Mouse (Mus musculus) testis, postnatal 14 days (tissue): ENCODE data around the gene Pfdn4.
"Not testable (repeated sequence)": the region's sequence is repeated elsewhere in the genome, so short reads cannot be mapped to it uniquely, and the experiment has no call there.

ENCODE experiments used
- DNase-seq: peaks from one replicate; pipeline ENCODE4 v3.0.0; 2021; ENCODE audit warnings: low spot score

The Pfdn4 gene

DNA sequence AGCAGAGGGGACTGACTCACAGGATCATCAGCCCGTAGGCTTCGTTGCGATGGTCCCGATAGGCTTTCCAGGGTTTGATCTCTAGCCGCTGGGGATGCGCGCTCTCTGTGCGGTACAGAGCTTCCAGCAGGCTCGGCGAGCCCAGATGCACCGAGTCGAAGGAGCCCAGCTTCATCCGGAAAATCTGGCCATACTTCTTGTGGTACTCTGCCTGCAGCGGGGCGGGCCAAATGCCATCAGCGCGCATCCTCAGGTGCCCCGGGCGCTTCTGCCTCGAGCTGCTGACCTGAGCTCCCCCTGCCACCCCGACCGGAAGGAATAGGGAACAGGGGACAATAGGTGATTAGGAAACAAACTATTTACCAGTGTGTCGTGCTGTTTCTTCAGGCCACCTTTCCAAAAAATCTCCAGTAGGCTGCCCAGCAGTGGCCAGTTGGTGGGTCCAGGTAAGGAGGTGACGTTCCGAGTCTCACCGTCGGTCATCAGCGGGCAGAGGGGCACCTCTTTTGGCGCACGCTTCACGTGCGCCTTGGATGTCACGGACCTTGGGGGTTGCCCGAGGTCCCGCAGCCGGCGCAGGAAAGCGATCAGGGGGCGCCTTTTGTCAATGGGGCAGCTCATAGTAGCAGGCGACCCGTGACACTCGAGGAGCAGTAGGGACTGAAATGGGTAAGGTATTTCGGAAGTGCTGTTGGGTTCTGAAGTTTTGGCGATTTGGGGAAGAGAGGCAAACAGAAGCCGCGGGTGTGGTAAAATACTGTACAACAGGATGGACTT lies at the start of gene Pfdn4:
Gene Pfdn4, plus strand, starts transcription at position 275 of the 777 bp plus-strand sequence.
- DNase-seq = no peak

DNA sequence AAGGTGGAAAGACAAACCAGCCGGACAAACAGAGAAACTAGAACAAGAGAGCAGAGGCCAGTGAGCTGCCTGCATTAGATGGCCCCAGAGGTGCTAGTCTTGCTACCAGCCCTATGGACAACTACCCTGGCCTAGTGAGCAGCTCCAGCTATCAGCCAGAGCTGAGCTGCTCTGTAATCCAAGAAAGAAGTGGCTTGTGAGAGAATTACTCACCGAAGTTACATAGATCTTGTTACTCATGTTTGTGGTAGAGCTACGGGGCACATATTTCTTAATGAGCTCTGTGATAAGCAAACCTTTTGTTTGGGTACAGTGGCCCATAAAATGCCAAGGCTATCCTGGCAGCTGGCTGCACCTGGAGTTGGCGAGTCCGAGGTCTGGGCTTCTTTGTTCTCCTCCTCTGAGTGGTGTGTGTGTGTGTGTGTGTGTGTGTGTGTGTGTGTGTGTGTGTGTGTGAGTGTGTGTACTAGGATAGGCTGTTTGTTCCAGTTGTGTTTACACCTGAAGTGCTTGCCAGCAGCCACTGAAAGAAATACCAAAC lies 49.3 kb upstream of the Pfdn4 start:
- DNase-seq = no peak

DNA sequence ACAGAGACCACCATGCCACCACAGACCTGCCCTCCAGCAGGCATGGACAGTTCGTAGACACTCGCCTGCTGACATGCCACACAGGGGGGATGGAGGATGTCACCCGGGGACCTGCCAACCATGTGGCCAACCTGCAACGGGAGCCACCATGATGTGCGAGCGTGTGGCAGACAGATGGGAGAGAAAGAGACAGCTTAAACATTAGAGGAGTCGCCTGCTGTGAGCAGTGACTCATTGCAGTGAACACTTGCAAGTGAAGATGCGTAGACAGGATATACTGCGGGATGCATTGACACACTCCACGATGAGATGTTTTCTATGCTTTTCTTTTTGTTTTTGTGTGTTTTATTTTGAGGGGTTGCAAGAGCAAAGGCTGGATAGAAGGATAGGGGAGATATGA lies 48.6 kb upstream of the Pfdn4 start:
- no peak for DNase-seq

DNA sequence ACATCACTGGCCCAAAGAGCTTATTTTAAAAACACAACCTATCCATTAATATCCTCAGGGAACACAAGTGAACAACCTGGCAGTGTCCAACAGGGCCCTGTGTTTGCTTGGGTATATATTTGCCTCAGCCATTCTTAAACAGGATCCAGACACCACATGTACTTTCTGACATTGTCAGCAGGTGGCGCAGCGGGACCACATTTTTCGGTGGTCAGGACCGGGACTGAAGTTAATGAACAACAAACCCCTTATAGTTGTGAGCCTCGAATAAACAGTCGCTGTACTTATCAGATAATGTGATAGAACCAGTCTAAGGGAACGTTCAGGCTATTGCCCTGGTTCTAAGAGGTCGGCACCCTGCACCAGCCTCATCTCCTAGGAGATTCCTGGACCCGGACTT lies 45.3 kb upstream of the Pfdn4 start:
- DNase-seq = peak; percentile 35

DNA sequence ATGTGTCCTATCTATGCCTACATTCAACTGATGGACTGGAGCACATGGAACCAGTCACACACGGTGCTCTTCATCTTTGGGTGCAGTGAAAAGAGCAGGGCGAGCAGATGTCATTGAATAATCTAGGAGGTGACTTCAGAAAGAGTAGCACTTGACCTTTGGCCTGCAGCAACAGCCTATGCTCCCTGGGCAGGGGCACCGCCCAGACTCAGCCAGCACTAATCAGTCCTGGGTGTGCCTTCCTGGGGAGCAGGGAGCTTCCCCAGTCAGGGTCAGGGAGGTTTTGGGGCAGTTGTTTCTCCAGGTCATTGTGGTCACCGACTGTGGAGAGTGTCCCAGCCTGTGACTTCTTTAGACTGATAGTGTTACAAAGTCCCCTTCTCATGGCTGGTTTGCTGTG lies 42.4 kb upstream of the Pfdn4 start:
- not testable (repeated sequence) for DNase-seq

DNA sequence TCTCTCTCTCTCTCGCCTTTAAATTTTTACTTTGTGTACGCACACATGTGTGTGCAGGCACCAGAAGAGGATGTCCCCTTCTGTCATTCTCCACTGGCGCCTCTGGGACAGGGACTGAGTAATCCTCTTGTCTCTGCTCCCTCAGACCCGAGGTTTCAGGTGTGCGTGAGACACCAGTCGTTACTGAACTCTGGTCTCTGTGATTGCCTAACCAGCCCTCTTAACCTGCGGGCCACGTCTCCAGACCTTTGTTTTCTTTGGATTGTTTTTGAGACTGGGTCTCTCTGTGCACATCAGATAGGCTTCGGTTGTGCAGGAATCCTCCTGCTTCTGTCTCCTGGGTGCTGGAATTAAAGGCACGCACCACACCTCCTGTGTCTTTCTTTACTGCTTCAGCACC lies 37.0 kb upstream of the Pfdn4 start:
- no peak for DNase-seq

DNA sequence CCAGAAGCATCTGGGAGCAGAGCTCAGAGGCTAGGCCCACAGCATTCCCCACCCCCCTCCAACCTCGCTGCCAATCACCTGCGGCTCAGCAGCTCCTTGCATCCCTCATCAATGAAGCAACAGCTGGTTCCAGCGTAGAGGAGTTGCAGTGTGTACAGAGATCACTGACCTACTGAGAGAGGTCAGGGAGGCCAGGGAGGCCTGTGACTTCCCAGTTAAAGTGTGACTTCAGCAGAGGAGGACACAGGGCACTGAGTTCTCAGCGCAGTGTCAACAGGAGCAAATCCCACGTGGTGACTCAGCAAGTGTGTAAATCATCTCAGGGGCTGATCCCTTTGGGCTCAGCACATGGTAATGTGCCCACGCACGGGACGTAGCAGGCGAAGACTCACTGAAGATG lies 36.4 kb upstream of the Pfdn4 start:
- DNase-seq = no peak

DNA sequence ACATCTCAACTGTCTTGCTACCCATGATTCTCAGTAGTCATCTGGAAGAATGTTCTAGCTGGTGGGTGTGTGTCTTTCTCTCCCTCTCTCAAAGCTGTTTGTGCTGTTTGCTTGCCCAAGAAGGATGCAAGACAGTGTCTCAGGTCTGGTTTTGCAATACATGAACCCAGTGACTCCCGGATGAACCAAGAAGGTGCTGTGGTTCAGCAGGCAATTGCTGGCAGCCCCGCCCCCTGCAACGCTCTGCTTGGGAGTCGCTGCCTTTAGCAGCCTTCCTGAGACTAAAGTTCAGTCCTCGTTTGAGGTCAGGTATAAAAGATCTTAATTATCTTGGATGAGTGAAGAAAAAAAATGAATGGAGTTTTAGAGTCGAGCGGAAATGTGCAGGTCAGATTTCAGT lies 34.6 kb upstream of the Pfdn4 start:
- no peak for DNase-seq

DNA sequence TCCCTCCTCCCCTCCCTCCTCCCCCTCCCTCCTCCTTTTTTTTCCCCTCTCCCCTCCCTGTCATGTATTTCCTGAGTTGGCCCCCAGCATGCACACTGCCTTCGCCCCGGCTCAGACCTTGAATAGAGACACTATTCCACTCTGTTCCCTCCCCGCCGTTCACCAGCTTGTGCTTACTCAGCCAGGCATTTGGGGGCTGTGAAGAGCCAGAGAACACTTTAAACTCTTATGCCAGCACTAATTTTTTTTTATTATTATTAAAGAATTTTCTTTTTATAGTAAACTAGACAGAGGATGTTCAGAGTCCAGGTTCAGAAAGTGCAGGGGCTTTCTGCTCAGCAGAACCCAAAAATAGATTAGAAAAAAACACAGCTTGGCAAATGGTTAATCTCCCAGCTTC lies 31.4 kb upstream of the Pfdn4 start:
- DNase-seq = no peak

DNA sequence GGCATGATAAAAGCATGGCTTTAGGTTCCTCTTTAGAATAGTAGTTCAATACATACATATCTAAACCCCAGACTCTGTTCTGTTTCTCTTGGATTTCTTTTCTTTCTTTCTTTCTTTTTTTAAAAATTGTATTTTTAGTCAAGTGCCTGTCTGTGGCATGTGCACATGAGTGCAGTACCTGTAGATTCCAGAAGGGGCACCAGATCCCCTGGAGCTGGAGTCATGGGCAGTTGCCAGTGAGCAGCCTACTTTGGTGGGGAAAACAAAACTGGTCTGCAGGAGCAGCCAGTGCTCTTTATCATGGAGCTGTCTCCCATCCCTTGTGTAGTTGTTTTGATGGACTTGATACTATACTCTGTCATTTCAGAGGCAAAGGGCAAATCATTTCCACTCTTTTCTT lies 28.2 kb upstream of the Pfdn4 start:
- DNase-seq = no peak

DNA sequence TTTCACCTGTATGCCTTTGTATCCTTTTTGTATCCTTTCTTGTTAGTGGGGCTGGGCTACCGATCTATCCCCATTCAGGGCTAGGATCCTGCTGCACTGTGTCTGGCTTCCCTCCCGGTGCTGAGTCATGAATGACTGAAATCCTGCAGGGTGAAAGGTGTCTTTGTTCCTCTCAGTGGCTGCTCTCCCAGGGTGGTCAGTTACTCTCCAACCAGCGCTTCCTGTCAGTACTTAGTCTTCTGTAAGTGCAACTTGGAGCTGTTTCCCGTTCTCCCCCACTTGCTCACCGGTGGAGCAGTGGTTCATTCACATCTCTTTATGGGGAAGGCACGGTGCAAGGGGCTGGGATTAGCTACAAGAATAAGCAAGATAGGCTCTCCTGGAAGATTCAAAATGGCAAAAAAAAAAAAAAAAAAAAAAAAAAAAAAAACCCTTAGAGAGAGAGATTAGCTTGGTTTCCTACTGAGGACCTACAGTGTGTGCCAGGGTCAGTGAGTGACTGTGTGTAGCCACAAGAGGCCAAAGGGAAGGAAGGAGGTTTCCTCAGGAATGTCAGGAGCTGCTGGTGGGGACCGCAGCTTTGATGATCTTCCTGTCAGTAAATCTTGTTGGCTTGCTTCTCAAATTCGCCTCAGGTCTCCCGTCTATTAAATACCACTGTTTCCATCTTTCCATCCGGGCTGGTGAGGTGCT lies 26.5 kb upstream of the Pfdn4 start:
- peak; percentile 70 for DNase-seq

DNA sequence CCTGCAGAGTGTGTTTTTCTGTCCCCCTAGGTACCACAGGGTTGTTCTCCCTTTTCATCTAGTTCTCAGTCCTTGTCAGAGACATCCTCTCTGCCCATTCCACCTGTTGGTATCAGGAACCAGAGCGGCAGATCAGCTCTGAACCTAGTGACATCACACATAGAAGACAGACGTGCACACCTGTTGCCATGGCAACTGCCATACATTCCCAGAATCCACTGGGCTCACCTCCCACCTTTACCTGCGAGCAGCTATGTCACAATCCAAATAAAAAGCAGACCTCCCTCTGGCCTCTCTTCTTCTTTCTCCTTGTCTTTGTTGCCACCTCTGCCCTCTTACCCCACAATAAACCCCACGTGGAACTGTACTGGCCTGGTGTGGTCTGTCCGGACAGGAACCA lies 25.6 kb upstream of the Pfdn4 start:
- DNase-seq = no peak

DNA sequence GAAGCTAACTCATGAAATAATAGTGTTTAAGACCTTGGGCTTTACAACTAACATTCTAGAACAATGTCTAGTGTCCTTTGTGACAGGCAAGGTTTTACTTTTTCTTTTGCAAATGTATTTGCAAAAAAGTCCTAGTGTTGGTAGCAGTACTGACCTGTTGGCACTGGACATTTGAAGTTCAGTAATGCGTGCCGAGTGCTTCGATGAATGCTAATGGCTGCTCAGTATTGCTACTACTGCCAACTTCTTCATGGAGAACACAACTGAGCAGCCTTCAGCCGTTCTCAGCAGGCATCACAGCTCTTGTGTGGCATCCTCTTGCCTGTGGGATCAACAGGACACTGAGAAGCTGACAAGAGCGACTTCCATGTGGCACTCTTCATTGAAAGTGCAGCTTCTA lies 22.1 kb upstream of the Pfdn4 start:
- DNase-seq = no peak

DNA sequence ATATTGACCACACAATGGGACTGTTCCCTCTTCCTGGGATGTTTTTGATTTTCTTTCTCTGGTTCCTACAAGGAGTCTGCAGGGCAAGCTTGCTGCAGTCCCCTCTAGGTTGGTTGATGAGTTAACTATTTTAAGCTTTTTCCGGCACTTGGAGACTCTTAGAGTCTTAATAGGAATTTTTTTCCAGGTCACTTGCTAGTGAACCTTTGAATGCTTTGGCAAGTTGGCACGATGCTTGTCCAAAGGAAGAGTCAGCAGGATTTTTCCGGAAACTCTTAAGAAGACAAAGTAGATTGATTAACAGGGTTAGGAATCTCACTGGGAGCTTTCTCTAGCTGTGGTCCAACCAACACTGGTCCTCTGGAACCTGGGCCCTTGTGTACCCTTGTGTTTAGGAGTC lies 21.1 kb upstream of the Pfdn4 start:
- no peak for DNase-seq

DNA sequence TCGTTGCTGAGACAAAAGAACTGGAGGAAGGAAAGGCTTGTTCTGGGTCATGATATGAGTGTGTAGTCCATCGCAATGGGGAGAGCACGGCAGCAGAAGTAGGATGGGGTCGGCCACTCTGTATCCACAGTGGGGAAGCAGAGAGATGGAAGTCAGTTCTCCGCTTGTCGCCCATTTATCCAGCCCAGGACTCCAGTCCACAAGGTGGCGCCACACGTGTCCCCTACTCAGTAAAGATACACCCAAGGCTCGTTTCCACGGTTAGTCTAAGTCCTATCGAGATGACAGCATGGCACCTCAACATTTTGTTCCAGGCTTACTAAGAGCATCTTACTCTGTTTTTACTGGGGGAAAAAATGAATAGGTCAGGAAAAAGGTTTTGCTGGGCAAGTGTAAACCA lies 20.0 kb upstream of the Pfdn4 start:
- peak; percentile 30 for DNase-seq

DNA sequence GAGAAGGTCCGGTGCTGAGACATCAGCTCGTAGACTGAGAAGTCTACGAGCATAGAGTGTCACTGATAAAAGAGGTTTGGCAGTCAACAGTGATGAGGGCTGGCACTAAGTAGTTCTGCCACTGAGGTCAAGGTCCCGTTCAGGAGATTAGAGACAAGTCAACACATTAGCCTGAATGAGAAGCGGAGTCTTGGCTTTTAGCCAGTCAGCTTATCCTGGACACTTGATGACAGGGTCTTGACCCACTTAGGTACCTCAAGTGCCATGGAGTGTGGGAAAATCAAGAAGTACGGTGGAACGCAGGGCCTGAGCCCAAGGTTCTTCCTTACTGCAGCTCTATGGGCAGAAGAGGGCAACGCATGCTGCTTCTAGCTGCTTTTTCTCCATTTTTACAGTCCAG lies 19.6 kb upstream of the Pfdn4 start:
- no peak for DNase-seq

DNA sequence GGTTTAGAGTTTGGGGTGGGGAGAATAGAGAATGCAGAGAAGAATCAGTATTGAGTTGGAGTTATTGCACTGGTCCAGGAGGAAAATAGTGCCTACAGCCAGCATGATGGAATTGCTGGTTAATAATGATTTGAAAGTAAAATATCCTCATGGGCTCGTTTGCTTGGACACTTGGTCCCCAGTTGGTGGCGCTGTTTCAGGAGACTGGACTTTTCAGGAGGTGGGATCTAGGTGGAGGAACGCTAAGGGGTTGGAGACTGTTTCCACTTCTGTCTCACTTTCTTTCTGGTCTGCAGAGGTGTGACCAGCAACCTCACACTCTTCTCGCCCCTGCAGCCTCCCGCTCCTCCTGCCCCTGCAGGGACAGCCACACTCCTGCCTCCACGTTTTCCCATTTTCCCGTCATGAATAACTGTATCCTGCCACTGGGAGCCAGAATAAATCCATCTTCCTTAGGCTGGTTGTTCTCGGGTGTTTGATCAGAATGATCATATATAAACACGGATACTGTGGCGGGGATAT lies 14.1 kb upstream of the Pfdn4 start:
- no peak for DNase-seq

DNA sequence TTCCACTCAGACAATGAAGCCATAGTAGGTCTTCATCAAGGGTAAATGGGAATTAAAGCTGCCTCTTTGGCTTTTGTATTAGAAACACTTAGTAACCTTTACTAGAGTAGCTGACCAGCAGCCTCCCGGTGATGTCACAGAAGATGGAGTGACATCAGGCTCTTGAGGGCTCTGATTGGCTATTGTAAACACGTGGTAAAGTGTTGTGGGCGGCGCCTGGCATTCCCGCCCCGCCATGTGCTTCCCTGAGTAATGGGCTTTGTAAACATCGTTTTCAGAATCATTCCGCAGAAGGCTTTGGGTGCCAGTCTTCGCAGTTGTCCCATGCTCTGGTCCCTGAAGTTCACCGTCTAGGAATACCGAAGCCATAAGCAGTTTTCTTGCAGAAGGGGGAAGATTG lies 12.3 kb upstream of the Pfdn4 start:
- peak; percentile 51 for DNase-seq

DNA sequence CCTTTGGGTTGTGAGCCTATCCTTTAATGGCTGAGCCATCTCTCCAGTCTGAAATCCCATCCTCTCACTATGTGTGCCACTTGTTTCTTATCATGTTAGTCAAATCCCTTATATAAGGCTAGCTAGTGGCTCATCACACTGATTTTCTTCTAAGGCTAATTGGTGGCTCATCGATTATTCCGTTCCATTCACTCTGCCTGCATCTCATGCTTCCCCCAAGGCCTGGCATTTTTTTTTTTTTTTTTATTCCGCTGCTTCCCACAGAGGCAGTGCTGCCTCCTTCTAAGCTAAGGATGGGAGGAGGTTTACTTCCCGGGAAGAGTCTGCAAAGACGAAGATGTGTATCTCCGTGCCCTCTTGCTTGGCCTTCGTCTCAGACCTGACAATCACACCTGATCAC lies 9.0 kb upstream of the Pfdn4 start:
- DNase-seq = no peak

DNA sequence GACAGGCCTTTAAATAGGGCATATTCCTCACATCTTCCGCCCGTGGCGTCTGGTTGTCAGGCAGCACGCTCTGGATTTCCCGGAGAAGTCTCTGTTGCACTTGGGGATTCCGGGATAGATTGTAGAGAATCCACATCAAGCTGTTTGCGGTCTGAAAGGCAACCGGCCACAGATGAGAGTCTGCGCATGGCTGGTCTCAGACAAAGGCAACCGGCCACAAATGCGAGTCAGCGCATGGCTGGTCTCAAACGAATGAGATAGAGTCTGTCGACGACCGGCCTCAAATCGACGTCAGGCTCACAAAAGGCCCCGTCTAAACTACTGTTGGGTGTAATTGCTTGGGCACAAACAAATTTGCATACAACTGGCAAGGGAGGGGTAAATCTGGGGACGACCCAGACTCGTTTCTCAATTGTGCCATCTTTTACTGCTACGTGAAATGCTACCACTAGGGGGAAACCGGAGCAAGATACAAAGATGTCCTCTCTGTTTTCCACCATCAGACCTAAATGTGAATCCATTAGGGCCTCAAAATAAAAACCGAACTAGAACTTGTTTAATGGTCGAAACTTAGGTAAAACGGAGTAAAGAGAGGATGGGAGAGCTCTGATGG lies 8.2 kb upstream of the Pfdn4 start:
- no peak for DNase-seq

DNA sequence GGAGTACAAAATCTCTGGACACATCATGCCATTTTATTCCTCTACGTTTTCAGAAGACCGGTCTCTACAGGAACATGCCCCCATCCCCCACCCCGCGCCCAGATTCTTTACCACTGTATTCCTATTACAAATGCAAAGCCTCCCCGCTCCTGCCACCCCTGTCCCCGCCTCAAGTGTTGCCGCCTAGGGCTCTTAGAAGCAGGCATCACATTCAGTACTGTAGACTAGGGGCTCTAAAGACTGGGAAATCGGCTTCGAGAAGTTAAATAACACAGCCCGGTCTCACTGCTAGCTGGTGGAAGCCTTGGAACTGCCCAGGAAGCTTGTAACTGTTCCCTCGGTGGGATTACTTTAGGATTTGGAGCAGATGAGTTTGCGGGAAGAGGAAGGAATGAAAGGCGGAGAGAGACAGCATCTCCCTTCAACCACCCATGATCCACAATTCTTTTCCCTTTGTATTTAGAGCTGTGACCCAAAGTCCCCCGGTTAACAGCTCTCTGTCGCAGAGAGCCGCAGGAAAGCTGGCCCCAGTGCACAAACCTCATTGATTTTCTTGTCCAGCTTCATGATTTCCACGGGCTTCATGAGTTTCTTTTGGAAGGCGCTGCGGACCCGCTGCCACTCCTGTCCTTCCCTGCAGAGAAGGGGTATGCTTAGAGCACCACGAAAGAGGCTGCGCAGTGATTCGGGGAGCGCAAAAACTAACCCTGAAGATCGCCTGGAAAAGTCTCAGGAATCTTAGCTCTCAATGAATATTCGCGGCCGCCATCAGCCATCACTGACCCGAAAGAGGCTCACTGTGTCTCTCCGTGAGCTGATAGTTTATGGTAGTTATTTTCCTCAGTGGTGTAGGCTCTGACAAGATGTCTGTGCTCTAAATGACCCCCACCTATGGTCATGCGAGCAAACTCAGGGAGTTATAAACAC lies 1.2 kb upstream of the Pfdn4 start:
- DNase-seq = no peak

DNA sequence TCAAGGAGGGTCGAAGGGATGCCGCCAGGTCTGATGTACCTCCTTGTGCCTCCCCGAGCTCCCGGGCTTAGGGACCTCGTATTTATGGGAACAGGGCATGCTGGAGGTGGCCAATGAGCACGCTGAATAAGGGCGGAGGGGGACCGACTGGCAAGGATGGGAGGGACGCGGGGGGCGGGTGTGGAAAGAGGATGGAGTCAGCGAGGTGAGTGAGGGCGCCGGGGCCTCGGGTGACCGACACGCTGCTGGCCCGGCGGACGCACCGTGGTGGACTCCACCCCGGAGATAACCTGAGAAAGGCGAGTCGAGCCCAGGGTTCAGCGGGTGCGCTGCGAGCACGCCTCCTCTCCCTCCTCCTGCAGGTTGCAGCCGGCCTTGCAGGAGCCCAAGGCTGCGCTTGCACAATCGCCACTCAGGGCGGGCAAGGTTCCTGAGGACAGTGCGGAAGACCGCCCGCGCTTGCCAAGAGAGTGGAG lies 901 bp downstream of the Pfdn4 start, which contains the start of gene Cyp24a1:
Gene Cyp24a1, minus strand, starts transcription at position 55 of the 476 bp plus-strand sequence.
- peak; percentile 51 for DNase-seq
